Mouse (Mus musculus) ES-E14 (cell line): ENCODE data around the gene Fmnl1. TPM values are rescaled to one million over a fixed set of nuclear protein-coding genes. Genes with fewer than 3 reads are reported as not detected.

Experiments used
- DNase-seq: peaks from one replicate; pipeline ENCODE4 v3.0.0-alpha.2; 2013; ENCODE audit warnings: low read depth, low spot score
- H3K27ac ChIP-seq: 2 replicates; pipeline ENCODE4 v1.5.1; 2012; ENCODE audit warnings: low read depth, mild to moderate bottlenecking, low read length, moderate library complexity, mixed read lengths; ENCODE audit not compliant: poor library complexity, insufficient read depth, severe bottlenecking
- H3K36me3 ChIP-seq: 2 replicates; pipeline ENCODE4 v1.6.1; 2012; ENCODE audit warnings: mild to moderate bottlenecking, low read length, moderate library complexity, mixed read lengths; ENCODE audit not compliant: control insufficient read depth, poor library complexity, insufficient read depth, severe bottlenecking
- H3K4me1 ChIP-seq, 2 experiments: fragments of 150-350 bp in 1 of 2; sonication (generic) in 1 of 2; 2 replicates each; pipeline ENCODE4 v1.6.1; 2012; ENCODE audit warnings: low read length in 2 of 2, mild to moderate bottlenecking in 1 of 2, mixed read lengths in 1 of 2; ENCODE audit not compliant: control insufficient read depth in 2 of 2, insufficient read depth in 2 of 2, poor library complexity in 1 of 2
- H3K4me3 ChIP-seq, 2 experiments: fragments of 150-350 bp in 1 of 2; sonication (generic) in 1 of 2; 2 replicates each; pipeline ENCODE4 v1.5.1; 2012; ENCODE audit warnings: low read length in 2 of 2, low read depth in 1 of 2, mild to moderate bottlenecking in 1 of 2, mixed read lengths in 1 of 2; ENCODE audit not compliant: insufficient read depth in 1 of 2, poor library complexity in 1 of 2, severe bottlenecking in 1 of 2
- H3K9ac ChIP-seq: 2 replicates; pipeline ENCODE4 v1.6.1; 2012; ENCODE audit warnings: low read depth, mild to moderate bottlenecking, low read length, mixed read lengths; ENCODE audit not compliant: poor library complexity, insufficient read depth, severe bottlenecking
- H3K9me3 ChIP-seq: fragments of 150-350 bp; sonication (generic); 2 replicates; pipeline ENCODE4 v1.6.1; 2012; ENCODE audit warnings: low read depth, mild to moderate bottlenecking, low read length; ENCODE audit not compliant: control insufficient read depth, insufficient read depth
- CHD2 ChIP-seq: IDR thresholded peaks from 2 replicates; pipeline ENCODE4 v1.6.1; 2014; ENCODE audit warnings: mild to moderate bottlenecking, low read depth, low read length, inconsistent platforms
- HCFC1 ChIP-seq: IDR thresholded peaks from 2 replicates; pipeline ENCODE4 v1.6.1; 2012; ENCODE audit warnings: low read length, inconsistent platforms, borderline replicate concordance; ENCODE audit not compliant: insufficient read depth
- MAFK ChIP-seq: IDR thresholded peaks from 2 replicates; pipeline ENCODE4 v1.6.1; 2014; ENCODE audit warnings: mild to moderate bottlenecking, low read depth, low read length, inconsistent platforms; ENCODE audit not compliant: insufficient read depth
- ZC3H11A ChIP-seq: IDR thresholded peaks from 2 replicates; pipeline ENCODE4 v1.6.1; 2012; ENCODE audit warnings: low read depth, mild to moderate bottlenecking, inconsistent platforms, low read length, borderline replicate concordance
- ZNF384 ChIP-seq: IDR thresholded peaks from 2 replicates; pipeline ENCODE4 v1.6.1; 2012; ENCODE audit warnings: low read depth, low read length, inconsistent platforms
- in situ Hi-C, 2 experiments: fragments of 600-800 bp; cut with MboI; formaldehyde crosslinking; loops; one replicate each; pipeline ENCODE4 v1.15.1; 2025; ENCODE audit warnings: low sequenced_read_pairs in 2 of 2, inconsistent platforms in 1 of 2; ENCODE audit not compliant: unreplicated experiment in 2 of 2
- total RNA-seq: library from RNA; depleted of rRNA; stranded (reverse); fragments of 300-350 nt; gene quantifications from 2 replicates; pipeline ENCODE4 v1.2.3, GENCODE M21; 2012

Fmnl1 gene
- total RNA-seq, 1 experiment: 0.94 TPM

GRCm38 (mm10) chr11:103171286-103171620 is 346 bp downstream of the Fmnl1 start:
- Histone ChIP-seq H3K4me1 (peaks cover 11 to 21% of the 10 kb centered on the region in 2 experiments; a peak in 3 of 4 replicates), H3K36me3 (no peaks in the 10 kb centered on the region), H3K9me3 (no peaks in the 10 kb centered on the region), H3K4me3 (peak overlapping the region; percentile 64 to 70), H3K9ac (peak overlapping the region; percentile 65), H3K27ac (no peak overlapping the region)
- DNase-seq: no peak
- TF ChIP-seq CHD2: no peak
- TF ChIP-seq MAFK: no peak
- no peak for TF ChIP-seq HCFC1
- TF ChIP-seq ZC3H11A: no peak
- no peak for TF ChIP-seq ZNF384
- in situ Hi-C loops: no loop called here

- in situ Hi-C loops: no loop called here
- no peak for DNase-seq
- Histone ChIP-seq H3K4me1 (peaks cover 12 to 21% of the 10 kb centered on the region in 2 experiments; a peak in 3 of 4 replicates), H3K9me3 (no peaks in the 10 kb centered on the region), H3K27ac (no peak overlapping the region), H3K36me3 (no peaks in the 10 kb centered on the region), H3K4me3 (peak overlapping the region in 1 of 2 experiments; percentile 64; a peak in 1 of 4 replicates), H3K9ac (no peak overlapping the region)
- no peak for TF ChIP-seq MAFK
- no peak for TF ChIP-seq ZC3H11A
Observed at GRCm38 (mm10) chr11:103171703-103172391, 940 bp downstream of the Fmnl1 start.

GRCm38 (mm10) chr11:103172392-103173040 is 1.6 kb downstream of the Fmnl1 start:
- Histone ChIP-seq H3K9ac (no peak overlapping the region), H3K27ac (no peak overlapping the region), H3K4me1 (peaks cover 12 to 21% of the 10 kb centered on the region in 2 experiments; a peak in 3 of 4 replicates), H3K4me3 (no peak overlapping the region), H3K9me3 (no peaks in the 10 kb centered on the region), H3K36me3 (no peaks in the 10 kb centered on the region)
- TF ChIP-seq ZC3H11A (no peak), ZNF384 (no peak), CHD2 (no peak), MAFK (no peak), HCFC1 (no peak)
- DNase-seq: no peak
- in situ Hi-C loops: no loop called here

- no peak overlapping the region for H3K9ac ChIP-seq
- in situ Hi-C loops: no loop called here
- DNase-seq: no peak
- no peaks in the 10 kb centered on the region for H3K9me3 ChIP-seq
- TF ChIP-seq ZNF384 (no peak), CHD2 (no peak), MAFK (no peak), ZC3H11A (no peak), HCFC1 (no peak)
- H3K4me3 ChIP-seq: no peak overlapping the region
- no peaks in the 10 kb centered on the region for H3K36me3 ChIP-seq
- H3K27ac ChIP-seq: no peak overlapping the region
- H3K4me1 ChIP-seq: peaks cover 14 to 21% of the 10 kb centered on the region in 2 experiments; a peak in 3 of 4 replicates
Observed at GRCm38 (mm10) chr11:103173041-103173770, 2.3 kb downstream of the Fmnl1 start.
